Mouse (Mus musculus) naive thymus-derived CD4-positive, alpha-beta T cell, adult 5 months (primary cell): ENCODE measurements around the gene Exo1. TPM values are rescaled to one million over a fixed set of nuclear protein-coding genes. Genes with fewer than 3 reads are reported as not detected.

Experiments used
- polyA plus RNA-seq: library from polyadenylated mRNA; unstranded; fragments of 100-300 nt; shearing (Covaris generic); gene quantifications from one replicate; pipeline ENCODE4 v1.2.1, GENCODE M21; 2017

Exo1 gene
- 3.3 TPM for polyA plus RNA-seq

DNA sequence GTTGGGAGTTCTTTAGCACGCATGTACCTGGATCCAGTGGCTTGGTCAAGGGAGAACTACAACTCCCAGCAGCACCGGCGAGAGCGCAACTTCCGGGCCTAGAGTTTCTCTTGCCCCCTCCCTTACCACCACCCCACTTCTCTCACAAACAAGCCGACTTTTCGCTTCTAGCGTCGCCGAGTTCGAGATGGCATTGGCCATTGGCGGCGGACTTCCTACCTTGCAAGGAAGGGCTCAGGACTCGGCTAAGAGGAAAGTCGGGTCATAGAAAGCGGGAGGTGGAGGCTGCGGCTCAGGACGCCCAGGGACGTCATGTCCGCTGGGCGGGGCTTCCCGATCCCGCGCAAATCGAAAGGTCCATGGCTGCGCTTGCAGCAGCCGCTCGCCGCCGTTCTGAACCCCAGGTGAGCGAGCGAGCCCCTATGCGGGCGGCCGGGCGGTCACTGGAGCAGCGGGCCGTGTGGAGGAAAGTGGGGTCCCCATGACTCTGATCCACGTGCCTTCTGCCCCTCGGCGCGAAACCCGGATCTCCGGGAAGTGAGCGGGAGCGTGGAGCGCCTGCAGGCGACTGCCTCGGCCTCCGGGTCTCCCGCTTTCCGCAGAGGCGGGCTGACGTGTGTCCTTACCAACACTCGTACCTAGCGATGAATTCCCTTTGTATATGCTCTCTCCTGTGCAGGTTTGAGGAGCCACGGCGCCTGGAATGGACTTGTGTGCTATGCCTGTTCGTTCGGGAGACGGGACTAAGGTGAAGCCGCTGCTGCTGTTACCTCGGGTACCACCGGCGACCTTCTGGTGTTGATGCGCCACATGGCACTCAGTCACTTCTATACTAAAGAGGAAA is at the start of gene Exo1:
Gene Exo1, plus strand, starts transcription at position 129 of the 844 bp plus-strand sequence.

DNA sequence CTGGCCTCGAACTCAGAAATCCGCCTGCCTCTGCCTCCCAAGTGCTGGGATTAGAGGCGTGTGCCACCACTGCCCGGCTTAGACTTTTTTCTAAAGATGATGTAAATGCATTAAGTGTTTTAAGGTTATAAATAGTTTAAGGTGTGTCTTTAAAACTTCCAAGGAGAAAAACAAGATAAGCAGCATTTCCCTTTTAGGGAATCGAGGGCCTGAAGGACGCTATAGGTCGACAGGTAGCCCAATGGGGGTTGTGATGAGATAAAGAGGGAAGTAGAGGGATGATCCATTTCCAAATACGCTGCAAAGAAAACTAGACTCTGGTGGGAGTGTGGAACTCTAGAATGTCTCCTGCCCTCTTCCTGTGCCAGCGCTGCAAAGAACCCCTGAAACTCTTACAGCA is 39.6 kb downstream of the Exo1 start, which contains the start of gene Gm38100:
Gene Gm38100, plus strand, starts transcription at position 301 of the 400 bp plus-strand sequence.

Other genes starting within 250 kb of the Exo1 start
- gene Opn3, start 187.8 kb upstream of the Exo1 start, polyA plus RNA-seq = not detected
- gene Chml, start 187.7 kb upstream of the Exo1 start, polyA plus RNA-seq = 0.85 TPM
- gene Wdr64, start 182.0 kb upstream of the Exo1 start, polyA plus RNA-seq = not detected
- not detected for gene Gm38100, start 39.7 kb downstream of the Exo1 start, polyA plus RNA-seq
- gene Rbm8a2, start 98.5 kb downstream of the Exo1 start, polyA plus RNA-seq = 0.98 TPM